Mouse (Mus musculus) urinary bladder, postnatal 4 days (tissue): ENCODE results near the gene Zfp982.
"Not testable (repeated sequence)": the region's sequence is repeated elsewhere in the genome, so short reads cannot be mapped to it uniquely, and the experiment has no call there.

ENCODE experiments used
- DNase-seq, 2 experiments: peaks; one replicate each; pipeline ENCODE4 v3.0.0; 2021 to 2022; ENCODE audit warnings: low spot score in 2 of 2

The Zfp982 gene

GRCm38 (mm10) chr4:147492117-147492516 lies at the start of gene Zfp982:
Zfp982 (plus strand) TSS chr4:147492417.
- not testable (repeated sequence) for DNase-seq

- DNase-seq, result peak in 1 of 2 experiments; percentile 38
Observed at GRCm38 (mm10) chr4:147442649-147443553, 49.3 kb upstream of the Zfp982 start.

GRCm38 (mm10) chr4:147443554-147443927 lies 48.7 kb upstream of the Zfp982 start:
- DNase-seq, result not testable (repeated sequence)

- not testable (repeated sequence) for DNase-seq
Observed at GRCm38 (mm10) chr4:147445371-147445770, 46.8 kb upstream of the Zfp982 start.

- DNase-seq, result no peak
Observed at GRCm38 (mm10) chr4:147448358-147448757, 43.9 kb upstream of the Zfp982 start.

- no peak for DNase-seq
Observed at GRCm38 (mm10) chr4:147449099-147449581, 43.1 kb upstream of the Zfp982 start.

GRCm38 (mm10) chr4:147449986-147450385 lies 42.2 kb upstream of the Zfp982 start:
- not testable (repeated sequence) for DNase-seq

- DNase-seq, result not testable (repeated sequence)
Observed at GRCm38 (mm10) chr4:147467207-147467606, 25.0 kb upstream of the Zfp982 start.

GRCm38 (mm10) chr4:147498772-147499613 lies 6.8 kb downstream of the Zfp982 start:
- not testable (repeated sequence) for DNase-seq

- DNase-seq, result no peak
Observed at GRCm38 (mm10) chr4:147509174-147509573, 17.0 kb downstream of the Zfp982 start.

- no peak for DNase-seq
Observed at GRCm38 (mm10) chr4:147518981-147519380, 26.8 kb downstream of the Zfp982 start.

GRCm38 (mm10) chr4:147520100-147520499 lies 27.9 kb downstream of the Zfp982 start:
- DNase-seq, result no peak

GRCm38 (mm10) chr4:147525125-147525524 lies 32.9 kb downstream of the Zfp982 start:
- no peak for DNase-seq

GRCm38 (mm10) chr4:147530366-147530765 lies 38.1 kb downstream of the Zfp982 start:
- no peak for DNase-seq

- not testable (repeated sequence) for DNase-seq
Observed at GRCm38 (mm10) chr4:147535916-147536315, 43.7 kb downstream of the Zfp982 start.

GRCm38 (mm10) chr4:147537702-147538101 lies 45.5 kb downstream of the Zfp982 start:
- no peak for DNase-seq

GRCm38 (mm10) chr4:147539918-147540317 lies 47.7 kb downstream of the Zfp982 start, which contains the start of gene Gm16503:
Gm16503 (plus strand) TSS chr4:147540218.
- DNase-seq, result not testable (repeated sequence)

GRCm38 (mm10) chr4:147541105-147541504 lies 48.9 kb downstream of the Zfp982 start:
- no peak for DNase-seq

- not testable (repeated sequence) for DNase-seq
Observed at GRCm38 (mm10) chr4:147553071-147553470, 60.9 kb downstream of the Zfp982 start, which contains the start of gene Zfp985. Zfp985 (plus strand) TSS chr4:147553277.

- DNase-seq, result not testable (repeated sequence)
Observed at GRCm38 (mm10) chr4:147554361-147554760, 62.1 kb downstream of the Zfp982 start.

GRCm38 (mm10) chr4:147556921-147557320 lies 64.7 kb downstream of the Zfp982 start:
- not testable (repeated sequence) for DNase-seq

GRCm38 (mm10) chr4:147558011-147558410 lies 65.8 kb downstream of the Zfp982 start:
- DNase-seq, result not testable (repeated sequence)
